Mouse (Mus musculus) right cerebral cortex, postnatal 25 days (tissue): ENCODE measurements around the gene Ptprb.

Experiments used
- DNase-seq: peaks from one replicate; pipeline ENCODE4 v3.0.0; 2022

Gene Ptprb

DNA sequence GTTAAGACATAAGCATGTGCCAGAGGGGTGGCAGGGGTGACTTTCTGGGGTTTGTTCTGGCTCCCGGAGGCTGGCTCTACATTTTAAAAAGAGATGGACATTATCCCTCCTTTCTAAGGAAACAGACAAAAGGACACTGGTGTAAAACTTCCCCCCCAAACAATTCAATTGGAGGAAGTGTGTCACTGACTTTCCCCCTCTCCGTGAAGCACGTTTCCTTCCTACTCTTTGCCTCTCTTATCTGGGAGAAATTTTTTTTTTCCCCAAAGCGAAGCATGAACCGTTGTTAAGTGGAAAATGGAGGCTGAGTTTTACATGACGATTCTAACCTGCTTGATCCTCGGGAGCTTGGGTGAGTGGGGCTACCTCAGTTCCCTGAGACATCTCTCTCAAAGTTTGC lies at the start of gene Ptprb:
Gene Ptprb (plus strand): TSS at position 244 of the 400 bp plus-strand sequence.
- no peak for DNase-seq

DNA sequence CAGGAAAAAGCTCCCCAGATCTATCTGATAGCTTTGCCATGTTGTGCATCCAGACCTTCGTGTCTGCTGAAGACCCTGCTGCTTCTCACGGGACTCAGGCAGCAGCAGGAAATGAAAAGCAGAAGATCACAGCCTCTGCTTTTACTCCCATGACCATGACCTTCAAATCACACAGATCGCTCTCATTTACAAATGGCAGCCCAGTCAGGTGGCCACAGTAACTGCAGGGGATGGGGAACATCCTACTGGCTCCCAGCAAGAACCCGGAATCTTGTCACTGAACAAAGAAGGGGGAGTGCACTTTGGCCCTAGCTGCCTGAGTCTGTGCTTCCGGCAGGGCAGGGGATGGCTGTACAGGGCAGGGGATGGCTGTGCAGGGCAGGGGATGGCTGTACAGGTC lies 40.0 kb upstream of the Ptprb start:
- no peak for DNase-seq

DNA sequence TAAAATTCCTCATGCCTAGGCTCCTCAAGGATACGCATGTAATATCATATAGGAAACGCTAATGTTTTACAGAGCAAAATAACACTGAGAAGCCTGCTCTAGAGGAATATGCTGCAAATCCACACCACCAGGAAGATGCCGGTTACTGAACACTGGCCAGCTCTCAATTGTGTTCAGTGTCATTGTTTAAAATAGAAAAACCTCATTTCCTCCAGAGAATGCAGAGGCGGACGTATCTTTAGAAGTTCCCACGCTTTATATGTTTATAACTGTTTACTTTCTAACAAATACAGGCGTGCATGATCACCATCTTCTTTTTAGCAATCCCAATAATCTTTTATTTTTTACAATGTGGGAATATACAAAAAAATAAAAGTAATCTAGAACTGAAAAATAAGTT lies 33.1 kb upstream of the Ptprb start:
- no peak for DNase-seq

DNA sequence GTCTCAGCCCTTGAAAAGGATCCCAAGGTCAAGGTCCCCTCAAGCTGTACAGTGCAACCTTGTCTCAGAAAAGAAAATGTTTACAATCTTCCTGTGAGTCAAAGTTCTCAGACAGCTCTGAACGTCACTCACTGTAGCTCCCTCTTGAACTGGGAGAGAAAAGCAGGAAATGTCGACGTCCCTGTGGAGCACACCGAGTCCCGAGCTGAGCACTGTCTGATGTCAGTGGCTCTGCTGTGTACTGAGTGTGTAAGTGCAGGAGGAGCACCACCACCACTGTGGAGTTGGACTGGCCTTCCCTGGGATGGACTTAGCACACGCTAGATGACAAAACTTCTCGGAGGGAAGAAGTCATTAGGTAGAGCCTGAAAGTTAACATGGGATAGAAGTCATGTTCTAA lies 31.9 kb upstream of the Ptprb start:
- no peak for DNase-seq

DNA sequence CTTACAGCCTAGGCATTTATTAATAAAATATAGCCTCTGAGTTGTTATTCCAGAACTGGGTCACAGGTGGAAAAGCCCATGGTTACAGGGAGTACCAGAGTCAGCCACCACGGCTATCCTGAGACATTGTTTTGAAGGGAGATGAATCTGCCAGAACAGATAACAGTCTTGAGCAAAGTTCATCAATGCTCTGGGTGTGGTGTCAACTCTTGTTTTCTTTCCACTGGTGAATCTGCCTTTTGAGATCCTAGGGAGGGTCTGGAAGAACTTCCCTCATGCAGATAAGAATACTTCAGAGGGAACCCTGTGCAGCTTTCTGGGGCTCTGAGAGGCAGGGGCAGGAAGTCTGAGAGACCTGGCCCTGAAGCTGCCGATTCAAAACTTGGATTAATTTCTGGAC lies 29.7 kb upstream of the Ptprb start:
- no peak for DNase-seq

DNA sequence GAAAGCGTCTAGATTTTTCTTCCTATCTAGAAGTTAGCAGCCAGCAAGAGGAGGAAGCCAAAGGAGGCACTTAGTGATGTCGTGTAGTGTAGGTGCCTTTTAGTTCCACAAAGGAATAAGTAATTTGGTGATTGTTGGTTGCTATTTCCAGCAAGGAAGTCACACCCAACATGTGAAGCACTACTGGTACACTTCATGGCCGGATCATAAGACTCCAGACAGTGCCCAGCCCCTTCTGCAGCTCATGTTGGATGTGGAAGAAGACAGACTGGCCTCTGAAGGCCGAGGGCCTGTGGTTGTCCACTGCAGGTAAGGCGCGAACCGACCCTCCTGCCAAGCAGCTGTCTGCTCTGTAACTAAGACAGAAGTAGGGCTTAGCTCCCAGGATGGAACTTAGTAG lies 22.7 kb upstream of the Ptprb start:
- DNase-seq: no peak

DNA sequence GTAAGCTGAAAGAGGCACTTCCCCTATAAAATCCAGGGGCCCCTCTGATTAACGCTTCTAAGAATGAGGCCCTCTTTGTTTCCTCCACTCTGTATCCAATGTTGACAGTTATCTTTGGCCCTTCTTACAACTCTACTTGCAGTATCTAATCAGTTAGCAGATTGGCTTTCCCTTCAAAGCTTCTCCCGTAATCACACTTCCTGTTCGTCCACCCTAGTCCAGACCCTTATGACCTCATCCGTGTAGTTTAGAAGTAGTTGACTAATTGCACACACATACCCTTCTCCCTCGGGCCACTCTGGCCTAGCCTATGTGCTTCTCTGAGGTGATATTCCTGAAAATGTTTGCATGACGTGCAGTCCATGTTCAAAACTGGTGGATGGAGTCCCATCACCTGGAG lies 21.4 kb upstream of the Ptprb start:
- DNase-seq: no peak

DNA sequence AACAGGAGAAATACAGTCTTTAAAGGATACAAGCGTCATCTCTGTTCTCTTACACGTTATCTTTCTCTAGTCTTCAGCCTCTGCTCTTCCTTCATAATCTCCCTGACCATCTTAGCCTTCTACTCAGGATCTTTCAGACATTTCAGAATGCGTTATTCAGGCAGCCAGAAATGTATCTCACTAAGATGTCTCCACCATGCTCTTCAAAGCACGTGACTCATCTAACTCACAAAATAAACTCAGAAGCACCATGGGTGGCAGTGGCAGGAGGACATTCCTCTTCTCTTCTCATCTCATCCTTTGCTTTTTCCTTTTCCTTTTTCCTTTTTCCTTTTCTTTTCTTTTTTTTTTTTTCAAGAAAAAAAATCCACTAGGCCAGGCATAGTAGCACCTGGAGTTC lies 16.0 kb upstream of the Ptprb start:
- DNase-seq: no peak

DNA sequence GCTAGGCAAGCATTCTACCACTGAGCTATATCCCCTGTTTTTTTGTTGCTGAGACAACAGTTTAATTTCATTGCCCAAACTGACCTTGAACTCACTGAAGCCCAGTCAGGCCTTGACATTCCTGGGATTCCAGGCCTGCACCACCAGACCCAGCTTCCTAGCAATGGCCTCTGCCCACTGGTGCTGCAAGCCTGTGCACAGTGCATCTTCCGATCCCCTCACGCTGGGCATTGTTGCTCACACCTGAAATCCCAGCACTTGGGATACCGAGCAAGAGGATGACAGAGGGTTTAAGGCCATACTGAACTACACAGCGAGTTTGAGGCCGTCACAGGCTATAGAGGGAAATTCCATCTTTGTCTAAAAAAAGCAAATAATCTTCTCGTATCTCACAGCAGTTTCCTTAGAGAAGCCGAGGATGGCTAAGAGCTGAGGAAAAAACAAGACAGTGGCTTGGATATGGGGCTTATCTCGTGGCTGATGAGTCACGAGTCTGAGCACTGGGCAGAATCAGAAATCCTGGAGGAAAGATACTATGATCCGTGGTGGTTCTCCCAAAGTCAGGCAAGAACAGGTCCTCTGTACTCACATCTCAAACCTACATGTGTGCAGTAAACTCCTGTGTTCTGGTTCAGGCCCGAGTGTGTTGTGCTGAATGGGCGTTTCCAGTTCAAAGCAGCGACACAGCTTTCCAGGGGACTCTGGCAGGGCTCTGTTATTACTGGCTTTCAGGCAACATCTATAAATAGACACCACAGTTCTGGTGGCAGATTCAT lies 14.5 kb upstream of the Ptprb start:
- peak; percentile 48 for DNase-seq

DNA sequence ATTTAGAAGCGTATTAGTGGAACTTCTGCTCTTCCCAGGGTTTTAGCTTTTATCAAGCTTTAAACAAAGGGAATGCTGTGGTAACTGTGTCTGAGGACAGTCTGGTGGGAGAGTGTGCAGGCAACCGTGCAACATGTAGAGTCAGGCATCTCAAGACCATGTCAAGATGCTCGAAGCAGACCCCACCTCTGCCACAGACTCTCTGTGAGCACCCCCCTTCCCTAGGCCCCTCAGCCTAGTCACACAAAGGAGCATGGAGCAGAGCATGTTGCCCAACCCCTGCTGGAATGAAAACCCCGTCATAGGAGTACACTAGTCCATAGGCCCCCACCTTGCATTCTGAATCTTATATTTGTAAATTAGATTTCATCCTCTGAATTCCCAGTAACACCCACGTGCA lies 13.8 kb upstream of the Ptprb start:
- no peak for DNase-seq

DNA sequence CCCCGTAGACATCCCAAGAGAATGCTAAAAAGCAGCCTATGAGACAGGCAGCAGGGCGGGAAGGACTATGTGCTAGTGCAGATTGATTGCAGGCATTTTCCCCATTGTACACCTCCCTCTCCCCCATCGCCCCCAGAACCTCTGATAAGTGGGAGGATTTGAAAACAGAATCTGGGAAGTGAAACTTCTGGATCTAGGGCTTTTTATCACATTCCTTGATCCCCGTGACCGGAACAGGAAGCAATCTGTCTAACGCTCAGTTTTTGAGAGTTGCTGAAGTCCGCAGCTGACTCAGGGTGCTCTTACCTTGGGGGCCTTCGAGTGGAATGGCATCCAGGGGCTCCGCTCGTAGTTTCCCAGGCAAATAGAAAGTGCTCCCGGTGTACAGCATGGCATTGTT lies 10.8 kb upstream of the Ptprb start:
- DNase-seq: no peak

DNA sequence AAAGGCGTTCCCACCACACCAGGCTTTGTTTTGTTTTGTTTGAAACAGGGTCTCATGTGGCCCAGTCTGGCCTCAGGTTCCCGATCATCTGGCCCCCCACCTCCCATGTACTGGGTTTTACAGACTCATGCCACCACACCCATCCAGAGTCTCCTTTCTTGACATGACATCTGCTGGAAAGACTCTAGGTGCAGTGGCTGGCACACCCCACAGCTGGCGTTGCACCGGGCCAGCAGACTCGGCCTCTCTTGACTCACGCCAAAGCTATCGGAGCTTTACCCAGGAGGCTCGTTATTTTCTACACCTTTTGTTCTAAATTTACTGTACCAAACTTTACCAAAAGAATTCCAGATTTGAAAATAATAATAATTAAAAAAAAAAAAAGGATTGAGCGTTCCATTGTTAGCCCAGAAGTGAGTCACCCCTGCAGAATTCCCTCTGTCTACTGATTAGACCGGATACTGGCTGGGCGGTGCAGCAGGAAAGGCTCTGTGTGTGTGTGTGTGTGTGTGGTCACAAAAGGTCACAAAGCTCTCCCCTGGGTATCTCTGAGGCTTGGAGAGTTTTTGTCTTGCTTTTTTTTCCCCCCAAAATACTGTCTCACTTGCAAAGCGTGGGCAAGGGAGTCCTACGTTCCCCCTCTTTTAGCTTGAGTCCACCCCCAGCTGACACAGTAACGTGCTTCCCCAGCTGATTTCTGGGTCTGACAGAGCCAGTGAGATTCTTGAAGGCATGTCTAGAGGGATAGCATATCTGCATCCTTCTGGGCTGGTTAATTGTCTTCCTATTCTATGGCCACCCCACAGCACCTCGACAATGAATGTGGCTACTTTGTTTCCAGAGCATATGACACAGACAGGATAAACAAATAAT lies 8.5 kb upstream of the Ptprb start:
- no peak for DNase-seq

DNA sequence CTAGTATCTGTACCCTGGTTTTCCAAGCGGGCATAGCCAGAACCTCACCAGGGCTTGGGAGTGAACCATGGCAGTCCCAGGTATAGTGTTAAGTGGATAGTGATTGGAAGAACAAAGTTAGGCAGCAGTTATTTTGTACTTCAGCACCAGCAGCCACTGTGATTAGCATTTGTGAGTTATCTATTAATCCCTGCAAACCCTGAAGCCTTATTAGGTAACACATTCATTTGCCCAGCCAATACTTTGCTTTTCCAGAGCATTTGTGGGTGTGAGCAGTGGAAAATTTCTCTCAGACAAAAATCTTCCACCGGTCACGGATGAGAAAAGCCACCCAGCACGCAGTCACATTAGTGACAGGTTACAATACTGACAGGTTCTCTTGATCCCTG lies 7.9 kb upstream of the Ptprb start:
- DNase-seq: no peak

DNA sequence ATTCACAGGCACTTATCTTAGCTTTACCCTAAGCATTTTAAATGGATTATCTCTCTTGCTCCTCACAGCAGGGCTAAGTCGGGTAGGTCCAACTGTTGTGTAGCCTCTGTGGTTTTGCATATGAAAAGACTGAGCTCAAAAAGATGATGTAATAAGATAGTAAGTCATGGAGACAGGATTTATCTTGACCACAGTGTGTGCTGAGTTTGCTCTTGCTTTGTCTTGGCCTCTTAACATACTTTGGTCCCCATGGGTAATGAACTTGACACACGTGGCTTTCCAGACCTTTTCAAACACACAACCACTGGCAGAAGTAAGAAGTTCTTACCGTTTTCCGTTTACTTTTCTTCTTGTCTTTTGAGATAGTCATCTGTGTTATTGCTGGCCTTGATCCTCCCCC lies 7.0 kb upstream of the Ptprb start:
- no peak for DNase-seq

DNA sequence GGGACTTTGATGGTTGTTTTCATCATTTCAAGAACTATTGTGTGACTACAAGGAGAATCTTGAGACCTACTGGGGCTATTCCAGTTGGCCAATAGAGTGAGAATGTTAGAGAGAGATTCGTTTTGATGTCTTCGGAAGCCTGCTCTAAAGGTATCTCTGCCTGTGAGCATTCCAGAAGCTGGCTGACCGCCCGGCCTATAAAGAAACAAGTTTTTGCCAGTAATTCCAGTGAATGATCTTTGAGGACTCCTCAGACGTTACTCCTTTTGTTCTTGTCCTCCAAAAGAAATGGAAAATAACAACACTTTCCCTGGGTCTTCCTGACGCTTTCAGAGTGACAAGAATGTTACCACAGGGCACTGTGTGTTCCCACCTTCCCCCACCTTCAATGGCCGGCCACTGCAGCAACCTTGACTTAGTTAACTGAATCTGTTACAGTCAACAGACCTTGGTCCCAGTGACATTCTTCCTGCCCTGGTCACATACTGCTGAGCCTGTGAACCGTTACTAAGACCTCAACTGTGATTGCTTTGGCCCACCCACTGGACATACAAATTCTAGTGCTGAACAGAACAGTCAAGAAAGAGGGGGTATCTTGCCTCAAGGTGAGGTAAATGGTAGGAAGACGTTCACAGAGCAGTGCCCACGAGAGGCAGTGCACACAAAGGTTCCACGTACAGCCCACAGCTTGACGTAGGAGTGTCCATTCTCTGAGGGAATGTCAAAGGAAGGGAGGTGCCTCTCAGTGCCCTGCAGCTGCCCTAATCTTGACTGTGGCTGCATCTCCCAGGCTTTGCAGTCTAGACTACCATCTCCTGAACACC lies 4.5 kb upstream of the Ptprb start:
- no peak for DNase-seq

DNA sequence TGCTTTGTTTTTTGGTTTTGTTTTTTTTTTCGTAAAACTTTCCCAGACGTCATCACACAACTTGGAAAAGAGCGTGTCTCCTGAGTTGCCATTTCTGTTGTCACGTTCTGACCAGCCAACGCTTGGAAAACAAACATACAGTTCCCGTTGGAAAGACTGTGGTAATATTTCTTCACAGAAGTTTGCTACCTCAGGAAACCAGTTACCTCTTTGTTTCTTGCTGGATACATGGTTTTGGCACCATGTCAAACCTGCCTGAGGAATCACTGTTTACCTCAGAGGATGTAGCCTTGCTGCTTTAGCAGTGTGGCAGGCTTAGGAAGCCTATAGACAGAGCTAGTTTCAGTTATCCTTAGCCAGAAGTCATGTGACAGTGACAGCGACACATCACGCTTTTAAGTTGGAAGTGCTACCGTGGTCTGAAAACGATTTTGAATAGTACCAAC lies 3.8 kb upstream of the Ptprb start:
- DNase-seq: no peak

DNA sequence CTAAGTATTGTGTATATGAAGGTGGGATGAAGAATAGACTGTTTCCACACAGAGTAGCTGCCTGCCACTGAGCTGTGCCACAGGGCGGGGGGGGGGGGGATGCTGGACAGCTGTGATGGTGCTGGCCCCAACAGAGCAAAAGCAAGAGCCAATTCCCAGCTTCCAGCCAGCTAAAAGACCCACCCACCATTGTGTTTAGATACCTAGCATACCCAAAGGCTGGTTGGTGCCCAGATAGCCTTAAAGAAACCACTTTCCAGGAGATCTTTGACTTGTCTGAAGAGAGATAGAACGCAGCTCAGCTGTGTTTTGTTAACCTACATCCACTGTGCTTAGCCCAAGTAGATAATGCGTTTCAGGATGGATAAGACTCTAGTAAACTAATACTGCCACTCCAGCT lies 3.2 kb upstream of the Ptprb start:
- no peak for DNase-seq

DNA sequence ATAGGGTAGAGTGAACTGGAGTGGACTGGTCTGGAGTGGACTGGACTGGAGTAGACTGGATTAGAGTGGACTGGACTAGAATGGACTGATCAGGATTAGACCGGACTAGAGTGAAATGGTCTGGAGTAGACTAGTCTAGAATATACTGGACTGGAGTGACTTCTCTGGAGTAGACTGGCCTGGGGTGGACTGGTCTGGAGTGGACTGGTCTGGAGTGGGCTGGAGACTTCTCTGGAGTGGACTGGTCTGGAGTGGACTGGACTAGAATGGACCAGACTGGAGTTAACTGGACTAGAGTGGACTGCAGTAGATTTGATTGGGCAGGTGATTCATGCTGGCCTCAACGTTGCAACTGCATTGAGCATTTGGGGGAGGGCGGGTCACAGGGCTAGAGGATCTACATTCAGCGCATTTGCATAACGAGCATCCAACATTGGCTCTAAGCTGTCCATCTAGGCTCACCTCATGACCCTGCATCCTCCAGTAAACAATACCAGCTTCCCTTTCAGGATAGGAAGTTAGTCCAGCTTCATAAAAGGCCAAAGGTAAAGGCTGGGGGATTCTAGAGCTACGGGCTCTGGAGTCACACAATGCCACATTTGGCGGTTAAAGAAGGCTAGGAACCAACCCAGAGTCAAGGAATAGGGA lies 11.5 kb downstream of the Ptprb start:
- no peak for DNase-seq

DNA sequence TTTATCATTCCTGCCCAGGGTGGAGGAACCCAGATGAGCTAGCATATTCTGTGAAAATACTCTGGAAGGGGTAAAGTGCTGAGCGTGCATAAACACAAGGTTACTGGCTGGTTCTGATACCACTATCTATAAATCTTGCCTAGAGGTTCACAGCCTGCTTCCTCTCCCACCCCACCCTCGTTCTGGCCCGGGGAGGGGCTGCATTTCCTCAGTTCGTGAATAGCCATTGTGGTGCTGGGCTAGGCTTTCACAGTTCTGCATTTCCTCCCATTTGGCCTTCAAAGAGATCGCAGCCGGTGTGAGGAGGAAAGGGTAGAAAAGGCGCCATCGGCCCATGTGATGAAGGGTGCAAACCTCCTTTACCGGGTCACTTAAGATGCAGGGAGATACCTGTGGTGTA lies 12.8 kb downstream of the Ptprb start:
- DNase-seq: no peak

DNA sequence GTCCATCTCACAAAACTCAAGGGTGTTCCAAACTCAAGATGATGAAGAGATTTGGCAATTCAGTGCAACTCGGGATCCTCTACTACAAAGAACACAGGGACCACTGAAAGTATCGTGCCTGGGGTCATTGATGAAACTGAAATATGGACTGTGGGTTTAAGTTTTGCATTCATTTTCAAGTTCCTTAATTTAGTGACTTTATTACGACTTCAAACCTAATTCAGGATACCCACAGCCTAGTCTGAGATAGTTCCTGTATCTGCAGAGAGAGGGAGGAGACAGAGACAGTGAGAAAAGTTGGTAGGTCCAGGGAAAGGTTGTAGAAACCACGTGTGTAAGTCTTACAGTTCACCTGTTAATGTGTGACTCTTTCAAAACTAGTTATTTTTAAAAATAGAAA lies 15.2 kb downstream of the Ptprb start:
- no peak for DNase-seq

DNA sequence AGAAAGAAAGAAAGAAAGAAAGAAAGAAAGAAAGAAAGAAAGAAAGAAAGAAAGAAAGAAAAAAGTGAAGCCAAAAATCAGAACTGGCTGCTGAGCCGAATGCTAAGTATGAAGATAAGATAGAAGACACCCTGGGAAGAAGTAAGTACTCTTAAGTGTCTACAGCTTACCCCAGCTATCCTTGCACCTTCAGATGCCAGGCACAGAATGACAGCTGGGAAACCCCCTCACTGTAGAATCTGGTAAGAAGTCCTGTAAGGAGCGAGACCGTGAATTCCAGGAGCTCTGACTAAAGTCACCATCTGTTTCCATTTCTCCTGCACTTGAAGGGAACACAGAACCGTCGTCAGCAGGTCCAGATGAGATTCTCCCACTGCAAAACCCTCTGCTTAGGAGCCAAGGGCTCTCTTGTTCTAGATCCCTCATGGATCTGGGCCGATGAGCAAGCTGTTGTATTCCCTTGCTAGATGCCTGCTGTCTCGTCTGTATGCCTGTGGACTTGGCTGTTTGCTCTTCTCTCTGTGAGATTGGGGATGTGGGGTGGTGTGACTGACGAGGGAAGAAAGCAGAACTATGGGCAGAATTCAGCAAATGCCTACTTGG lies 15.9 kb downstream of the Ptprb start:
- DNase-seq: peak; percentile 70

DNA sequence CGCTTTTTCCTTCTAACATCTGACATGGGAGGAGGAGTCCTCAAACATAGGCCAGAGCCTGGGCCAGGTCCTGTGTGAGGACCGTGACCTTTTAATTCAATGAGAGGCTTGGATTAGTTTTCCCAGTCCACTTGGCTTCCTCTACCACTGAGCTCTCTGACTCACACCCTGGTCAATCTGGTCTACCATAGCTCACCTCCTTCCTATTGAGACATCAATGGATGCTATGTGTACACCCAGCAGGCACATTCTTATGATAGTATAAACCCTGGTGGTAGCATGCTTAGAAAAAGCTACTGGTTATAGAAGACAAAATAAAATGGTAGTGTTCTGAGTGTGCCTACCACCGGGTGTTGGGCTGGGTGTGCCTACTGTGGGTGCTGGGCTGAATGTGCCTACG lies 21.1 kb downstream of the Ptprb start:
- no peak for DNase-seq

DNA sequence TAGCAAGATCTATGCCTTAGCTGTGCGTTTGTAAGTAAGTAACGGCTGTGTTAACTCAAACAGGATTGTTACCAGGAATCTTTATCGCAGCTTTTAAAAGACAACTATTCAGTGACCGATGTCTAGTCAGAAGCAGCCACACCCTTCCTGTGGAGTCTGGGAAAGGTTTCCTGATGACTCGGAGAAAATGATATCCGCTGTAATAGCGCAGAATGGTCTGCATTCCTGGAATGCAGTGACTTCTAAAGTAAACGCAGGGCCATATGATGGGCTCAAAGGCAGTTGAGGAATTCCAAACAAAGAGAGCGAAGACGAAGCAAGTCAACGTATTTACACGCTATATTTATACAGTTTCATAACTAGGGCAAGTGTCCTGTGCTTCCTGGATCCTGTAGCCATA lies 22.5 kb downstream of the Ptprb start:
- DNase-seq: no peak
